16 mouse cellular contexts compared by ENCODE assay signal in the genomic region with DNA sequence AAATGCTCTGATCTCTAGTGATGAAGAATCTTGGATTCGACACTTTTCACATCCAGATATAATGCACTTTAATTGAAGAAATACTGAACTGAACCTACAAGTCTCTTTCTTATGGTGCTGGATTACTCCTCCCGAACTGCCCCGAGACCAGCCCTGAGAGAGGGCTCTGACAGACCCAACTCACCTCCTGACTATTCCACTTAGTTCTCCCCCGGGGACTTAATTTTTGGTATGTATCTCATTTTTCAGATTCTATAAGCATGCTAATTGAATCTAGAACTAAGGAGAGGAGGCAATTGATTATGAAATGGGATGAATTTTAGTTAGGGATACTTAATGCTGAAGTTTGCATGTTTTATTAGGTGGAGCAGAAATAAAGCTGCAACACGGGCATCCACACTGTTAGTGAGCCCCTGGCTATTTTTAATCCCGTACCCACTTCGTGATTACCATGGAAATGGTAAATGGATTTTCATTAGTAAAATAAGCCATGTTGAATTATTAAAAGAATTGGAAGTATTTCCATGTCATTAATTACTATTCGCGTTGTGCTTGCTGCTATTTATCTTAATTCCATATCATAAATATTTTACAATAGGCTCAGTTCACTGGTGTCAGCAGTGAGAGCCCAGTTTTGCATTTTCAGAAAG. TPM values are rescaled to one million over a fixed set of nuclear protein-coding genes. Genes with fewer than 3 reads are reported as not detected.
DNase-seq lines count a peak whose midpoint lies in the region; ATAC-seq and TF ChIP-seq lines count a peak whose summit lies in the region.
"Had no signal": no experiment of that assay in that cellular context is flagged by ENCODE, and none has a peak within 500 bp of the region (broad histone marks: within the 10 kb centered on the region; RNA-seq: fewer than 3 reads in every experiment).

No protein-coding gene starts in this region.

- no peaks in the 10 kb centered on the region for H3K27me3 ChIP-seq in hindbrain, embryonic 12.5 days
- H3K27me3 ChIP-seq in midbrain, embryonic 15.5 days (replicated peaks), result no peaks in the 10 kb centered on the region
- no peaks in the 10 kb centered on the region for H3K27me3 ChIP-seq in embryonic facial prominence, embryonic 10.5 days (replicated peaks; ENCODE audit: low read depth, poor library complexity, severe bottlenecking)
- peaks cover 3% of the 10 kb centered on the region; the same call in 1 of the 2 replicates for H3K27me3 ChIP-seq in kidney, embryonic 15.5 days
- H3K27me3 ChIP-seq: embryonic facial prominence, embryonic 12.5 days had no signal

- peak overlapping the region; percentile 54 for H3K27ac ChIP-seq in cortical plate, adult 2 months (ENCODE audit: insufficient read depth, low read length)
- peak overlapping the region; percentile 95 for H3K27ac ChIP-seq in hindbrain, embryonic 12.5 days
- peak overlapping the region; percentile 97 for H3K27ac ChIP-seq in midbrain, embryonic 15.5 days
- H3K27ac ChIP-seq in embryonic facial prominence, embryonic 10.5 days (replicated peaks), result no peak overlapping the region
- no peak overlapping the region for H3K27ac ChIP-seq in kidney, embryonic 15.5 days
- H3K27ac ChIP-seq: embryonic facial prominence, embryonic 12.5 days; heart, adult 2 months; macrophage had no signal

- peak overlapping the region; percentile 55; the same call in 1 of the 2 replicates for H3K9ac ChIP-seq in hindbrain, embryonic 12.5 days
- H3K9ac ChIP-seq in midbrain, embryonic 15.5 days, result peak overlapping the region; percentile 69
- no peak overlapping the region for H3K9ac ChIP-seq in kidney, embryonic 15.5 days
- H3K9ac ChIP-seq: embryonic facial prominence, embryonic 12.5 days had no signal

- H3K4me3 ChIP-seq in cortical plate, adult 2 months (ENCODE audit: insufficient read depth, low read length), result peak overlapping the region; percentile 64
- H3K4me3 ChIP-seq in hindbrain, embryonic 12.5 days, result peak overlapping the region; percentile 30
- peak overlapping the region; percentile 51 for H3K4me3 ChIP-seq in midbrain, embryonic 15.5 days
- no peak overlapping the region for H3K4me3 ChIP-seq in embryonic facial prominence, embryonic 10.5 days
- no peak overlapping the region for H3K4me3 ChIP-seq in kidney, embryonic 15.5 days (replicated peaks)
- H3K4me3 ChIP-seq: embryonic facial prominence, embryonic 12.5 days; heart, adult 2 months had no signal

- 71% methylated on average over 9 of the region's 9 CpGs for WGBS in hindbrain, embryonic 12.5 days
- 30% methylated on average over 9 of the region's 9 CpGs for WGBS in midbrain, embryonic 15.5 days
- 79% methylated on average over 9 of the region's 9 CpGs for WGBS in embryonic facial prominence, embryonic 10.5 days
- 80% methylated on average over 9 of the region's 9 CpGs for WGBS in kidney, embryonic 15.5 days

- DNase-seq in cerebellum, adult 11-12 months, result peak; percentile 14
- DNase-seq in cerebellum, adult 8-10 months, result no peak
- DNase-seq in embryonic facial prominence, embryonic 10.5 days (ENCODE audit: low spot score), result no peak
- no peak for DNase-seq in gastrocnemius, postnatal 25 days
- DNase-seq: adrenal gland, adult 8-10 months; heart, adult 2 months; heart, postnatal 14 days; kidney, adult 18-20 months had no signal

- no peak for TF ChIP-seq CTCF in cortical plate, adult 2 months (IDR thresholded peaks at IDR 0.05; ENCODE audit: extremely low read depth, insufficient read depth, low read length)

- no peak for TF ChIP-seq POLR2A in cortical plate, adult 2 months (IDR thresholded peaks at IDR 0.05; ENCODE audit: extremely low read depth, insufficient read depth, low read length)

- 0 out of 2 replicates have a peak, but pooled peaks have one; percentile 34 for ATAC-seq in hindbrain, embryonic 12.5 days (ENCODE audit: low FRiP score)
- peak; percentile 40; the same call in 1 of the 2 replicates for ATAC-seq in midbrain, embryonic 15.5 days (replicated peaks)
- no peak for ATAC-seq in kidney, embryonic 15.5 days (replicated peaks; ENCODE audit: low FRiP score)

- no peaks in the 10 kb centered on the region for H3K4me1 ChIP-seq in cortical plate, adult 2 months (ENCODE audit: control insufficient read depth, insufficient read depth, low read length)
- no peaks in the 10 kb centered on the region for H3K4me1 ChIP-seq in hindbrain, embryonic 12.5 days
- H3K4me1 ChIP-seq in midbrain, embryonic 15.5 days, result peaks cover 12% of the 10 kb centered on the region; the same call in 1 of the 2 replicates
- no peaks in the 10 kb centered on the region for H3K4me1 ChIP-seq in embryonic facial prominence, embryonic 10.5 days
- H3K4me1 ChIP-seq in kidney, embryonic 15.5 days, result no peaks in the 10 kb centered on the region
- H3K4me1 ChIP-seq: embryonic facial prominence, embryonic 12.5 days had no signal

- H3K36me3 ChIP-seq in hindbrain, embryonic 12.5 days, result no peaks in the 10 kb centered on the region
- no peaks in the 10 kb centered on the region for H3K36me3 ChIP-seq in midbrain, embryonic 15.5 days (replicated peaks)
- H3K36me3 ChIP-seq in embryonic facial prominence, embryonic 10.5 days (replicated peaks), result no peaks in the 10 kb centered on the region
- no peaks in the 10 kb centered on the region for H3K36me3 ChIP-seq in kidney, embryonic 15.5 days
- H3K36me3 ChIP-seq: embryonic facial prominence, embryonic 12.5 days had no signal

- H3K4me2 ChIP-seq in hindbrain, embryonic 12.5 days (replicated peaks), result peak overlapping the region; percentile 46
- H3K4me2 ChIP-seq in midbrain, embryonic 15.5 days, result peak overlapping the region; percentile 59
- no peak overlapping the region for H3K4me2 ChIP-seq in kidney, embryonic 15.5 days
- H3K4me2 ChIP-seq: embryonic facial prominence, embryonic 12.5 days had no signal

- H3K9me3 ChIP-seq in hindbrain, embryonic 12.5 days (replicated peaks), result no peaks in the 10 kb centered on the region
- no peaks in the 10 kb centered on the region for H3K9me3 ChIP-seq in midbrain, embryonic 15.5 days
- H3K9me3 ChIP-seq in embryonic facial prominence, embryonic 10.5 days, result no peaks in the 10 kb centered on the region
- H3K9me3 ChIP-seq in kidney, embryonic 15.5 days (replicated peaks), result no peaks in the 10 kb centered on the region
- H3K9me3 ChIP-seq: embryonic facial prominence, embryonic 12.5 days had no signal

RNA-seq across cellular contexts. Expression of a gene that starts 1.0 kb away (rescaled TPM):
- polyA plus RNA-seq in cortical plate, adult 2 months (2012; rRNA removed), result 15.5 and 15.6 TPM in 2 replicates
- polyA plus RNA-seq in hindbrain, embryonic 12.5 days (2016; fragmentation: Nextera tagmentation; extraction: Ambion mirVana), result 5.3 and 5.7 TPM in 2 replicates
- 12.5 and 12.8 TPM in 2 replicates for polyA plus RNA-seq in midbrain, embryonic 15.5 days (2015; fragmentation: Nextera tagmentation; extraction: Ambion mirVana)
- 0.26 and 0.27 TPM in 2 replicates for polyA plus RNA-seq in embryonic facial prominence, embryonic 10.5 days (2016; fragmentation: Nextera tagmentation; extraction: Ambion mirVana)
- 0.17 and 0.29 TPM in 2 replicates for polyA plus RNA-seq in kidney, embryonic 15.5 days (2015; fragmentation: Nextera tagmentation; extraction: Ambion mirVana)
- not detected for total RNA-seq in gastrocnemius, postnatal 25 days (2021)
- total RNA-seq: heart, adult 2 months; heart, postnatal 14 days had no signal
- polyA plus RNA-seq: heart, adult 2 months; limb, embryonic 11.5 days; liver, embryonic 16.5 days had no signal

Comparison
In these comparisons a context has a peak if more than half of its experiments do, and no peak if none do; other contexts are left out.
1. H3K27ac ChIP-seq: peak in cortical plate, adult 2 months (single experiment), hindbrain, embryonic 12.5 days (single experiment) and midbrain, embryonic 15.5 days (single experiment); none in embryonic facial prominence, embryonic 10.5 days (single experiment) and kidney, embryonic 15.5 days (single experiment).
2. H3K4me3 ChIP-seq: peak in cortical plate, adult 2 months (single experiment), hindbrain, embryonic 12.5 days (single experiment) and midbrain, embryonic 15.5 days (single experiment); none in embryonic facial prominence, embryonic 10.5 days (single experiment) and kidney, embryonic 15.5 days (single experiment).